Mouse (Mus musculus) v-Abl transformed pro-B cells (cell line): ENCODE results near the gene Whamm.

Experiments
- in situ Hi-C, 2 experiments: fragments of 400-800 bp; cut with MboI; formaldehyde crosslinking; loops; one replicate each; pipeline ENCODE4 v1.15.1; 2025; ENCODE audit not compliant: unreplicated experiment in 2 of 2

Whamm gene

DNA sequence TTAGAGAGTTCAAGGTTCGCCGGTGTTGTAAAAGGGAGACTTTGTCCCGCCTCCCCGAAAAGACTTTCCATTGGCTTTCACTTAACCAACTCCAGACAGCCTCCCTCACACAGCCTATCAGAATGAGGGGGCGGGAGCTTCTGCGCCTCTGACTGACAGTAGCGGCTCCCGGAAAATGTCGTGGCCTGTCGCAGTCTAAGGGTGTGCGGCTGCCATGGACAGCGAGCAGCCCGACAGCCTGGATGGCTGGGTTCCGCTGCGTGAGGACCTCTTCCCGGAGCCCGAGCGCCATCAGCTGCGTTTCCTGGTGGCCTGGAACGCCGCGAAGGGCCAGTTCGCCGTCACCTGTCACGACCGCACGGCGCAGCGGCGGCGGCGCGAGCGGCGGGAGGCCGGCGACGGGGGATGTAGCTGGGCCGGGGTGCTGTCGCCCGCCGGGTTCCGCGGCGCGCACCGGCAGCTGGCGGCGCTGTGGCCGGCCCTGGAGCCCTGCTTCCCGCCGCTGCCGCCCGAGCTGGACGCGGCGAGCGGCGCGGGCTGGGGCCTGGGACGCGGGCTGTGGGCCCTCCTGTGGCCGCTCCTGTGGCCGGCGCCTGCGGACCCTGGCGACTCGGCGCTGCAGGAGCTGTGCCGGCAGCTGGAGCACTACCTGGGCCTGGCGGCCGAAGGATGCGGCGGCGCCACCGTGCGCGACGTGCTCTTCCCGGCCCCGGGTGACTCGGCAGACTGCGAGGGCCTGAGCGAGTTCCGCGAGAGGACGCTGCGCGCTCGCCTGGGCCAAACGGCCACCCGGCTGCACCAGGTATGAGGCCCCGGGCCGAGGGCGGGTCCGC is at the start of gene Whamm:
TSS of gene Whamm (plus strand) at position 159 of the 833 bp plus-strand sequence.
- in situ Hi-C loops, result loop anchor here in 1 of 2 experiments (5.0 to 25.0 kb wide), 2 partner anchors 44 to 409 kb away; no protein-coding TSS in a partner anchor

DNA sequence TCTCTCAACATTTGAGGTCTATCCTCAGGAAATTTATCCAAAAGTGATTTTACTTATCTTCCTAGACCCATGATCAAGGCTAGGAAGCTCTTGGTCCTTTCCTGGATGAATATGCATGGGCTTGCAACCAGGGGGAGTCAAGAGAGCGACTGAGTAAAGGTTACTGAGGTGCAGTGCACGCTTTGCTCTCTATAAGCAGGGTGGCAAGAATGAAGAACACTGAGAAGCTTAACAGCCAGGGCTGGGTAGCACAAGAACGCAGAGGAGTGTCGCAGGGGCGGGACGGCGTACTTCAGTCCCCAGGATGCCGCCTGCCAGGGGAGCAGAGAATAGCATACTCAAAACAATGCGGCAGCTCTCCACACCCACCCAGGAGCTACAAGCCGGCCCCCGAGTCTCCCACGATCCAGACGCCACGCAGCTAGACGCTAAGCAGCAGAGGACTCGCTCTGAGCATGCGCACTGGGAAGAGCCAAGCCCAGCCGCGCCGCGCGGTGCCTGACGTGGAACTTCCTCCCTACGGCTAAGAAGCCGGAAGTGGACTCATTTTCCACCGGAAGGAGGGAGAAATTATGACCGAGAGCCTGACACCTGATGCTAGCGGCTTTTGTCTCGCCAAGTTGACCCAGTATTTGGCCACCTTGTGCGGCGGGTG is 47.9 kb upstream of the Whamm start:
- in situ Hi-C loops, result no loop called here

DNA sequence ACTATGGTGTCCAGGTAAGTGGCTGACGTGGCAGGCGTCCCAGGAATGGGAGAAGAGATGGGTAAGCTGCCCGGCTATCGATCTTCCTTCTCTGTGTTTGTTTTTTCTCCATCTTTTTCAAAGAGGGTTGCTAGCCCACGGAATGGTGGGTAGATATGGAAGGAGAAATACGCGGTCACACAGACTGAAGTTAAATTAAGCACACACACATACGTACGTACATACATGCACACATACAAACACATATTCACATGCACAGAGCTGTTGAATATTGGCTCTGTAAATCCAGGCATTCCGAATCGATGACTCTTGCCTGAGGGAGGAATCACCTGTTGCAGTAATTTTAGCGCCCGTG is 47.4 kb upstream of the Whamm start:
- in situ Hi-C loops, result no loop called here

DNA sequence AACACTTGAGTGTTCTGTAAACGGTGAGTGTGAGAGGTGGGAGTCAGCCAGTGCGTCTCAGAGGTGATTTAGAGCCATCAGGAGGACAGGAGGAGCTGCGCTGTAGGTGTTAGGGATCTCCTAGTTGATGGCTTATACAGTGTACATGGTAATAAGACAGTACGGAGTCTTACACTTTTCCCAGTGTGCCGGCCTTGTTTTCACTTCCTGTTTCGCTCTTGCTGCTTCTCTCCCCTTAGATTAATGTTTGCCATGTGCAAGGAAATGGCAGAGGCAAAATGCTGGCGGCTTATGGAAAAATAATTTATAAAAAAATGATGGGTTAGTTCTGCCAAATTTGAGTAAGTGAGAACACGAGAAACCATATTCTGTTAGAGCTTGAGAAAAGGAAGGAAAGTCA is 42.1 kb upstream of the Whamm start:
- in situ Hi-C loops, result loop anchor here in 1 of 2 experiments (5.0 kb wide), 1 partner anchor 43 kb away; the partner anchor contains the start of gene Whamm

GRCm38 (mm10) chr7:81531462-81531861 is 39.6 kb upstream of the Whamm start:
- in situ Hi-C loops, result no loop called here

GRCm38 (mm10) chr7:81536478-81536877 is 34.6 kb upstream of the Whamm start:
- in situ Hi-C loops, result no loop called here

DNA sequence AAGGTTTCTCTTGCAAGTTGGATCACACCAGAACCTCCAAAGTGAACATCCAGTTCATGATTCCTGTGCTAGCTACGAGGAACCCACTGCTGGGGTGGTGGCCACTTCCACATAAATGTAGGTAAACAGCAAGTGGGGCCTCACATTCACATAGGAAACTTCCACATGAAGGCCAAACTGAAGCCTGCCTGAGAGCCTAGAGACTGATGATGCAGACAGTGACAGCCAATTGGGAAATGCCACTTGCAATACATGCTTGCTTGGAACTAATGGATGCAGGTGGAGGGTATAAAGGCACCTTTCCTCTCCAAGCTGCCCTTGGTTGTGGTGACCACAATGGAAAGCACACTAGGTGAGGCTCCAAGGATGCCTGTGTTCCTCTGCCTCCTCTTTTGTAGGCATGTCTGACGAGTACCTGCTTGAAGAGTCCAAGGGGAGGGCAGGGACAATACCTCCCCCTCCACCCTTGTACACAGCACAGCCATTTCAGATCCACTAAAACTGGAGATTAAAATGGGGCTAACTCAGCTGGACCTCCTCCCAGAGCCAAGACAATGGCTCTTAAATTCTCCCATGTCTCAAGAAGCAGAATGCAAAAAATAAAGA is 32.9 kb upstream of the Whamm start:
- in situ Hi-C loops, result no loop called here

GRCm38 (mm10) chr7:81539565-81539964 is 31.5 kb upstream of the Whamm start:
- in situ Hi-C loops, result no loop called here

- in situ Hi-C loops, result no loop called here
Observed at GRCm38 (mm10) chr7:81540999-81541398, 30.1 kb upstream of the Whamm start.

GRCm38 (mm10) chr7:81541924-81542524 is 29.0 kb upstream of the Whamm start:
- in situ Hi-C loops, result no loop called here

DNA sequence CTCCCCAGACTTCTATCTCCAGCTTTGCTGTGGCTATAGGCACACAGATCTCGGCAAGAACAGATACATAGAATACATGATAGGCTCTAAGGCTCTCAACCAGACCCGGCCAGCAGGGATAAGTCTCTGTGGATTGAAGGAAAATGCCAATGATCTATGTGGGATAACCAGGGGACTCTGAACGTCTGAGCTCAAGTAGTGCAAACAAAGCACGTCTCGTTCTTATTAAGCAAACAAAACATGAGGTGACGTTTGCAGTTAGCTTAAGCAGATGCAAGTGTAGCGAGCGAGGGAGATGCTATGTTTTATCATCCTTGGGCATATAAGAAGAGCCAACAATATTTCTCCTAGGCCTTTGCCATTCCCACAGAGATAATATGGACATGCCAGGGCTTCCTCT is 28.1 kb upstream of the Whamm start:
- in situ Hi-C loops, result no loop called here

DNA sequence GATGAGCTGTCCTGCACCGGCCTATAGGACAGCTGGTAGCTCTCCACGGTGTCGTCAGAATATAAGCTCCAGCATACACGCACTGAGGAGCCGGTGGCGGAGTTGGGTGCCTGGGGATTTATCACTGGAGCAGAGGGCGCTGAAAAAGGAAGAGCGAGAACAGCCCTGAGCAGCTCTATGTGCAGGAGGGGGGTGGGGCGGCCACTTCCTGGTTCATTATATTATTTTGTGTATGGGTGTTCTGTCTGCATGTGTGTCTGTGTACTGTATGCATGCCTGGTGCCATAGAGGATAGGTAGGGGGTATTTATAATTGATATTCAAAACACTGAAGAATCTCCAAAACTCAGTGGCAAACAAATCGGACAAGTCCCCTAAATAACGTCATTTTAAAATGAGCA is 22.2 kb upstream of the Whamm start:
- in situ Hi-C loops, result no loop called here

DNA sequence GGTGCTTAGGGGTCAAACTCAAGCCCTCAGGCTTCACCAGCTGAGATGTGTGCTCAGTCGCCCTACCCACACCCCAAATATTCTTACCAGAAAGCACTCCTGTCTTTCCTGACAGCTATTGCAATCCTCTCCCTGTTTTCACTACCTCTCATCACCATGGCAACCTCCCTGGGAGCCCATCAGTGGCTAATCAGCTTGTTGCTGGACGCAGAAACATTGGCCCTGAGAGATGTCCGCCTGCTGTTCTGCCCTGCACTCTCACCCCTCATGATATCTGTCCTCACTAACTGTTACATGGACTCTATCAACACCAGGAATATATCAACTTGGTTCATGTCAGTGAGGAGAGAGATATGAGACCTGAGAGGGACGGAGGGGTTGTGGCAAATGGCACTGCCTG is 17.5 kb upstream of the Whamm start:
- in situ Hi-C loops, result loop anchor here (10.0 to 25.0 kb wide), 2 partner anchors 391 to 711 kb away; no protein-coding TSS in a partner anchor

DNA sequence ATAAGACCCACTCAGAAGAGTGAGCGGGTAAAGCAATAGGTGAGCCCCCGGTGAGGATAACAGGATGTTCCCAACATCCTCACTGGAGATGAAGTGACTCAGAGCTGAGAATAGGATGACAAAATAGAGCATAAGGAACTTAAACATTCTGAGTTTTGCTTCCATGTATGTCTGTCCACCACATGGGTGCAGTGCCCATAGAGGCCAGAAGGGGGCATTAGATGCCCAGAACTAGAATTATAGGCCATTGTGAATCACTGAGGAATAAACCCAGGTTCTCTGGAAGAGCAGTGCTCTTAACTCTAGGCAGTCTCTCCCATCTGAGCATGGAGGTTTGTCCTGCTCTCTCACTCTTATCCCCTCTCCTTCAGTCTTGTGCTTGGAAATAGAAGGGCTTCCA is 16.7 kb upstream of the Whamm start:
- in situ Hi-C loops, result loop anchor here (10.0 to 25.0 kb wide), 2 partner anchors 392 to 710 kb away; no protein-coding TSS in a partner anchor

DNA sequence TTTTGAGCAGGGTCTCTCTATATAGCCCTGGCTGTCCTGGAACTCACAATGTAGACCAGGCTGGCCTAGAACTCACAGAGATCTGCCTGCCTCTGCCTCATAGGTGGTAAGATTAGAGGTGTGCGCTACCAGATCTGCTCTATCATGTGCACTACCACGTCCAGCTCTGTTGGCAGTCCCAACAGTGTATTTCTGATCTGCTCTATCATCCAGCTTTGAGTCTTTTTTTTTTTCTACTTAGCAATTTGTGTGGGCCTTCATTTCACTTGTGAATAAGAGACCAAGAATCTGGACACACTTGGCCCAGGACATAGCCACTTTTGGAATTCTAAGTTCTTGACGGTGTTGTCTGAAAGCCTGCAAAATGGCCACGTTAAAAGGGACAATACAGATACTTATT is 14.2 kb upstream of the Whamm start:
- in situ Hi-C loops, result loop anchor here (5.0 to 25.0 kb wide), 3 partner anchors 395 to 715 kb away; no protein-coding TSS in a partner anchor

- in situ Hi-C loops, result loop anchor here (5.0 to 25.0 kb wide), 3 partner anchors 395 to 715 kb away; no protein-coding TSS in a partner anchor
Observed at GRCm38 (mm10) chr7:81557252-81557984, 13.6 kb upstream of the Whamm start.

- in situ Hi-C loops, result loop anchor here (5.0 to 25.0 kb wide), 3 partner anchors 396 to 714 kb away; no protein-coding TSS in a partner anchor
Observed at GRCm38 (mm10) chr7:81557985-81558360, 13.1 kb upstream of the Whamm start.

- in situ Hi-C loops, result loop anchor here (5.0 to 25.0 kb wide), 3 partner anchors 397 to 713 kb away; no protein-coding TSS in a partner anchor
Observed at GRCm38 (mm10) chr7:81559231-81559980, 11.7 kb upstream of the Whamm start.
